Mouse (Mus musculus) left cerebral cortex, adult 9 months (tissue): ENCODE measurements around the gene 1700023F06Rik.

Experiments used
- DNase-seq, 2 experiments: peaks; one replicate each; pipeline ENCODE4 v3.0.0; 2022; ENCODE audit warnings: low spot score in 2 of 2

1700023F06Rik gene

DNA sequence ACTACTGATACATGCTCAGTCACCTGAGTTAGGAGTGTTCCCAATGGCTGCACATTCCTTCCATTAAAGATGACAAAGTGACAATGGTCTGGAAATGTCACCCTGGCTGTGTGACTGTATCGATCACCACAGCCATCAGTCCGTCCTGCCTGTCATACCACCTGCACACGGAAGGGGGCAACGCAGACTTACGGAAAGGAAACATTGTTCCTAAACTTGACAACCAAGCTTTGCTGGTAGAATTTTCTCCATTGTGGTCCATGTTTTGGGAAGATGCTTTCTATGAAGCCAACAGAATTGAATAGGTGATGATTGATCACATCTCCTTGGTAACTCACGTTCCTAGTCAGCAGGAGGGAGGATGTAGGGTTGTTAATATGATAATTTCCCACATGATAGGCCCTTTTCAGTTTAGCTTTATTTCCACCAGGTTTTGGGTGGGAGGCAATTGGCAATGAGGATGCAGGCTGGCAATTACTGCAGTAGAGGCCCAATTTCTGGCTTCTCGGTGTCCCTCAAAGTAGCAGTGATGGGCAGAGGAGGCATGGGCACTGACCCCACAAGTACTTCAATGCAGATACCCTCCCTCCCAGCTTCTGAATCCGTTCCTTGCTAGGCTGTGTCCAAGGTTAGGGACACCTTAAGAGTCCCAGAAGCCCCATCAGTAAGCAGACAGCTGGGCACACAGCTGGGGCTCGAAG lies 39.5 kb downstream of the 1700023F06Rik start:
- DNase-seq, result peak in 1 of 2 experiments; percentile 86

DNA sequence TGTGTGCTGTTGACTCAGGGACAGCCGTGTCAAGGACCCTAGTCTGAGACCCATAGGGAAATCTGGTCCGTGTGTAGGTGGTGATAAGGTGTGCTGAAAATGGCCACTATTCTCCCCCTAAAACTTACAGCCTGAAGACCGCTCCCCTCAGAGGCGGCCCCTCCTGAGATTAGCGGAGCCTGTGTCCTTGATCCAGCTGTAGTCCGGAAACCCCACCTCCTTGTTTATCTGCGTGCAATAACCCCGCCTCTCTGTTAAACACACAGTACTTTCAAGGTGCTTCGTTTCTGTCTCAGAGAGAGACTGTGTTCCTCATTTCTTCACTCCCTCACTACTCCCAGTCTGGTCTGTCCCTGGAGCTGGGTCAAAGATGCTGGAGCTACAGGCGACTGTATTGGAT lies 44.0 kb downstream of the 1700023F06Rik start:
- DNase-seq, result no peak

DNA sequence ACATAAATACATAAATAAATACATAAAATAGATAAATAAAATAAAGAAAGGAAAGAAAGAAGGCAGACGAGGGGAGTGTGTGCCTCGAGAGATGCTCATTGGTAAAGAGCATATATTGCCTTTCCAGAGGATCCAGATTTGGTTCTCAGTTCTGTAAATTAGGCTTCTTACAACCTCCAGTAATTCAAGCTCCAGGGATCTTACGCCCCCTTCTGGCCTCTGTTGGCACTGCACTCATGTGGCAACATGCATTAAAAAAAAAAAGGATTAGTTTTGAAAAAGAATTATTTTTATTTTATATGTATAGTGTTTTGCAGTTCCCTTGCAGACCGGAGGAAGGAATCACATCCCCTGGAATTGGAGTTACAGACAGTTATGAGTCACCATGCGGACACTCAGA lies 46.2 kb downstream of the 1700023F06Rik start:
- no peak for DNase-seq

DNA sequence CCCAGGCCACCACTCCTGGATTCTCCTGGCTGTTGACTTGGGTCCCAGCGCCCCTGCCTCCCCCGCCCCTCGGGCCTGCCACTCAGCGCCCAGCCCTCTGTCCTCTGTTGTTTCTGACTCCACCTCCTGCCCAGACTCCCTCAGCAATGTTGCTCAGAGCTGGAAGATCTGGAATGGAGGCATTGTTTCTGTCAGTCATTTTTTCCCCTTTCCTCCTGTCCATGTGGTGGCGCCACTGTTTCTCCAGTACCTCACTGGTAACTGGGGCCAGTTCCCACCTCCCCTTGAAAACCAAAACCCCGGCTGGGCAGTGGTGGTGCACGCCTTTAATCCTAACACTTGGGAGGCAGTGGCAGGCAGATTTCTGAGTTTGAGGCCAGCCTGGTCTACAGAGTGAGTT lies 46.9 kb downstream of the 1700023F06Rik start:
- no peak for DNase-seq

DNA sequence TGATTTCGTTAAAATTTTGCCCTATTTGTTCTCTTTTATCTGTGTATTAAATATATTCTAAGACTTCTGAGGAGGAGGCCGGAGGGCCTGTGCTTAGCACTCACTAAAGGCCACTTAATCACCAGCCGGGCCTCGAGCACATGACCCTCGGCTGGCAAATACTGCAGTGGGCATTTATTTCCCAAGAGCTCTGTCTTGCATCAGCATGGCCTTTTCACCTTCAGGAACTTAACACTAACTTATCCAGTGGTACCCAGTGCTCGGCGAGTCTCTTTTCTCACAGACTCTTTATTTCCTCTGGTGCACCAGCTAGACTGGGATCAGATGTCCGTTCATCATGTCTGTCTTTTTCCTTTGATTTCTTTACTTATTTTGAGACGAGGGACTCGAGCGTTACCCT lies 47.6 kb downstream of the 1700023F06Rik start:
- no peak for DNase-seq

DNA sequence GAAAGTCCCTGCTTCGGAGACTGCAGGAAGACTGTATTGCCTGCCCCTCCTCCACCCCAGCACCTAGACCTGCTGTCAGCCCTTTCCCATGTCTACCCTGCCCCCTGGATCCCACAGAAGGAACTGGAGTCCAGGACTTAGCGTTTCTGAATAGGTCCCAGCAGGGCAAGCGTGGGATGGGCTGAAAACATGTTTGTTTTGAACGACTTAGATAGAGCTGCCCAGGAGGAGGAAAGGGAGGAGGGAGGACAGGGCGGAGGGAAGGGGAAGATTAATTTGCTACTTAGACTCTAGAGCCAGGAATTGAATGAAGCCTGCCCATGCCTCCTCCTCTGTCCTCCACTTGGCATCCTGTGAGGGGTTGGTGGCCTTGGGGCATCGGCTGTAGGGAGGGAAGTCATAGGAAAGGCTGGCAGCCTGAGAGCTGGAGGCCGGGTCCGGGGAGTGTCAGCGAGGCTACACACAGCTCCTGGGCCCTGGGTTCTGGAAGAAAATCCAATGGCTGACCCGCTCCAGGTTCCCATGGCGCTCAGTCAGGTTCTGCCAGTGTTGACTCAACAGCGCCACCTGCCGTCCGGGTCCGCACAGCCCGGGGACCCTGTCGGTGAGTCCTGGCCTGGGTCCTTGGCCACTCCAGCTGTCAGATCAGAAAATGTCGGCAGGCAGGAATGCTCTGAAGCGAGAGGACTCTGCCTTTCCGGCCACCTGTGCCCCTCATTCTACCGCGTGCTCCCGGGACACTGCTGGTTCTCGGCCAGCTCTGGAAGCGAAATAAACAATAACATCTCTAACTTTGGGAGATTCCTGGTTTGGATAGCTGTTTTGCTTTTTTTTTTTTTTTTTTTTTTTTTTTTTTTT lies 49.5 kb downstream of the 1700023F06Rik start:
- peak; percentile 58 to 95 for DNase-seq

DNA sequence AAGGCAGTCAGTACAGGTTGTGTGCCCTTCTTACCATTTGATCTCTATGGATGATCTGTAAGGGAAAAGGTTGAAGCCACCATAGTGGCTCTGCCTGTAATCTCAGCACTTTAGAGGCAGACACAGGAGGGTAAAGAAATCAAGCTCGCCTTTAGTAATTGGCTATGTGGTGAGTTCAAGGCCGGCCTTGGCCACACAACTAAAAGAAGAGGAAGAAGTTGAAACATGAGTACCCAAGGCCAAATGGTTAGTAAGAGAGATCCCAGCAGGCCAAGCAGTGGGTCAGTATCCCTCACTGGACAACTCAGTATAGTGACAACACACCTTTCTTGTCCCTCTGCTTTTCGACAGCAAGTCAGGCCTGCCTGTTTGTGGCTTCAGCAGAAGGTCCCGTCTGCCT lies 58.6 kb downstream of the 1700023F06Rik start:
- no peak for DNase-seq
